Mouse (Mus musculus) MEL (cell line): ENCODE measurements around the gene Wdr4. TPM values are rescaled to one million over a fixed set of nuclear protein-coding genes. Genes with fewer than 3 reads are reported as not detected.

ENCODE experiments used
- DNase-seq: peaks from one replicate; pipeline ENCODE4 v3.0.0; 2011; ENCODE audit warnings: low read depth, low spot score
- H3K27ac ChIP-seq: 2 replicates; pipeline ENCODE4 v1.5.1; 2012; ENCODE audit warnings: low read depth, mild to moderate bottlenecking, control low read depth, low read length, moderate library complexity; ENCODE audit not compliant: control insufficient read depth
- H3K27me3 ChIP-seq, 2 experiments: fragments of 150-350 bp in 1 of 2; sonication (generic) in 1 of 2; 2 replicates each; pipeline ENCODE4 v1.6.1; 2012; ENCODE audit warnings: low read length in 2 of 2, mild to moderate bottlenecking in 2 of 2, improper control_type of control experiment in 1 of 2, moderate library complexity in 1 of 2; ENCODE audit not compliant: insufficient read depth in 2 of 2, control insufficient read depth in 1 of 2
- H3K36me3 ChIP-seq, 2 experiments: 2 replicates each; pipeline ENCODE4 v1.6.1; 2012 to 2014; ENCODE audit warnings: low read length in 2 of 2, improper control_type of control experiment in 1 of 2, inconsistent platforms in 1 of 2, mild to moderate bottlenecking in 1 of 2; ENCODE audit not compliant: insufficient read depth in 2 of 2, control insufficient read depth in 1 of 2
- H3K4me1 ChIP-seq, 2 experiments: fragments of 150-350 bp in 1 of 2; sonication (generic) in 1 of 2; 2 replicates each; pipeline ENCODE4 v1.6.1; 2012; ENCODE audit warnings: low read length in 2 of 2, improper control_type of control experiment in 1 of 2, mild to moderate bottlenecking in 1 of 2; ENCODE audit not compliant: insufficient read depth in 2 of 2, control insufficient read depth in 1 of 2
- H3K4me3 ChIP-seq, 2 experiments: fragments of 150-350 bp in 1 of 2; sonication (generic) in 1 of 2; 2 replicates each; pipeline ENCODE4 v1.5.1; 2012; ENCODE audit warnings: low read depth in 2 of 2, low read length in 2 of 2, mild to moderate bottlenecking in 2 of 2, moderate library complexity in 2 of 2, control low read depth in 1 of 2, improper control_type of control experiment in 1 of 2; ENCODE audit not compliant: control insufficient read depth in 1 of 2, insufficient read depth in 1 of 2
- H3K79me2 ChIP-seq: 2 replicates; pipeline ENCODE4 v1.6.1; 2012; ENCODE audit warnings: mild to moderate bottlenecking, low read length, moderate library complexity; ENCODE audit not compliant: control insufficient read depth, poor library complexity, insufficient read depth
- H3K9ac ChIP-seq: 2 replicates; pipeline ENCODE4 v1.6.1; 2012; ENCODE audit warnings: low read depth, mild to moderate bottlenecking, control low read depth, low read length, moderate library complexity; ENCODE audit not compliant: control insufficient read depth, poor library complexity, severe bottlenecking
- H3K9me3 ChIP-seq: fragments of 150-350 bp; sonication (generic); replicated peaks from 2 replicates; pipeline ENCODE4 v1.6.1; 2012; ENCODE audit warnings: mild to moderate bottlenecking, low read length, improper control_type of control experiment, moderate library complexity; ENCODE audit not compliant: insufficient read depth
- BHLHE40 ChIP-seq: IDR thresholded peaks from 2 replicates; pipeline ENCODE4 v1.6.1; 2012; ENCODE audit warnings: low read depth, mild to moderate bottlenecking, inconsistent platforms, low read length, improper control_type of control experiment, borderline replicate concordance
- ELF1 ChIP-seq: IDR thresholded peaks from 2 replicates; pipeline ENCODE4 v1.6.1; 2014; ENCODE audit warnings: low read depth, mild to moderate bottlenecking, inconsistent platforms, low read length, improper control_type of control experiment, moderate library complexity
- EP300 ChIP-seq, 2 experiments: IDR thresholded peaks; 2 replicates each; pipeline ENCODE4 v1.6.1; 2011; ENCODE audit warnings: improper control_type of control experiment in 2 of 2, low read length in 2 of 2, low read depth in 1 of 2, mild to moderate bottlenecking in 1 of 2
- HCFC1 ChIP-seq: IDR thresholded peaks from 2 replicates; pipeline ENCODE4 v1.6.1; 2012; ENCODE audit warnings: low read depth, mild to moderate bottlenecking, inconsistent platforms, low read length, improper control_type of control experiment, moderate library complexity
- MAFK ChIP-seq: IDR thresholded peaks from 2 replicates; pipeline ENCODE4 v1.6.1; 2011; ENCODE audit warnings: low read depth, mild to moderate bottlenecking, low read length, improper control_type of control experiment, borderline replicate concordance
- MEF2A ChIP-seq: IDR thresholded peaks from 2 replicates; pipeline ENCODE4 v1.6.1; 2014; ENCODE audit warnings: low read depth, mild to moderate bottlenecking, inconsistent platforms, low read length, improper control_type of control experiment; ENCODE audit not compliant: poor library complexity, insufficient replicate concordance, severe bottlenecking; ENCODE audit errors: extremely low read depth
- TAL1 ChIP-seq: IDR thresholded peaks from 2 replicates; pipeline ENCODE4 v1.6.1; 2012; ENCODE audit warnings: mild to moderate bottlenecking, inconsistent platforms, low read length, moderate library complexity, mixed read lengths
- TBP ChIP-seq: IDR thresholded peaks from 2 replicates; pipeline ENCODE4 v1.8.0; 2011; ENCODE audit warnings: low read depth, low read length, improper control_type of control experiment
- UBTF ChIP-seq: IDR thresholded peaks from 2 replicates; pipeline ENCODE4 v1.6.1; 2012; ENCODE audit warnings: low read depth, mild to moderate bottlenecking, inconsistent platforms, low read length, improper control_type of control experiment, moderate library complexity, borderline replicate concordance; ENCODE audit not compliant: insufficient read depth
- ZC3H11A ChIP-seq: IDR thresholded peaks from 2 replicates; pipeline ENCODE4 v1.6.1; 2012; ENCODE audit warnings: low read depth, mild to moderate bottlenecking, inconsistent platforms, low read length, improper control_type of control experiment
- polyA plus RNA-seq, 2 experiments: library from polyadenylated mRNA; stranded (reverse) in 1 of 2; unstranded in 1 of 2; fragments of >175 nt in 1 of 2; fragments of >200 nt in 1 of 2; gene quantifications; 2 replicates each; pipeline versions ENCODE4 v1.2.1 to v1.2.4; 2012; ENCODE audit warnings: low replicate concordance in 2 of 2, low read depth in 1 of 2; ENCODE audit not compliant: insufficient read length in 2 of 2, insufficient read depth in 1 of 2, missing spikeins in 1 of 2
- total RNA-seq: library from RNA; depleted of rRNA; stranded (reverse); fragments of 300-350 nt; gene quantifications from 2 replicates; pipeline ENCODE4 v1.2.3, GENCODE M21; 2012

The Wdr4 gene
- total and polyA plus RNA-seq, 3 experiments: 109 to 118 TPM; not detected in 1

DNA sequence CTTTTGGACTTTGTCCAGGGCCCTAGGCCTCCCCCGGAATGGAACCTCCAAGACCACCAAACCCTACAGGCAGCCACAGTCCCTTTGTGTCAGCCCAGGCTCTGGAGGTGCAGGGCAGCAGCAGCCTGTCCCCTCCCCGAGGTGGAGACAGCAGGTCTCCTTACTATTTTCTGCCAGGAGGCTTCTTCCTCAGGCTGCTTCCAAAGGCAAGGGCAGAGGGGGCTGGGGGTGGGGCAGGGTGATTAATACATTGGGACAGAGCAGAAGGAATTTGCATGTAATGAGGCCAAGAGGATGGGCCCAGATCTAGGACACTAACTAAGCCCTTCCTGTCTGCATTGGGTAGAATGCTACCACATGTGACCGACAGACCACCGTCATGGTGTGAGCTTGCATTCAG lies 59.4 kb downstream of the Wdr4 start (continued):
- TF ChIP-seq UBTF (no peak), TAL1 (no peak)

DNA sequence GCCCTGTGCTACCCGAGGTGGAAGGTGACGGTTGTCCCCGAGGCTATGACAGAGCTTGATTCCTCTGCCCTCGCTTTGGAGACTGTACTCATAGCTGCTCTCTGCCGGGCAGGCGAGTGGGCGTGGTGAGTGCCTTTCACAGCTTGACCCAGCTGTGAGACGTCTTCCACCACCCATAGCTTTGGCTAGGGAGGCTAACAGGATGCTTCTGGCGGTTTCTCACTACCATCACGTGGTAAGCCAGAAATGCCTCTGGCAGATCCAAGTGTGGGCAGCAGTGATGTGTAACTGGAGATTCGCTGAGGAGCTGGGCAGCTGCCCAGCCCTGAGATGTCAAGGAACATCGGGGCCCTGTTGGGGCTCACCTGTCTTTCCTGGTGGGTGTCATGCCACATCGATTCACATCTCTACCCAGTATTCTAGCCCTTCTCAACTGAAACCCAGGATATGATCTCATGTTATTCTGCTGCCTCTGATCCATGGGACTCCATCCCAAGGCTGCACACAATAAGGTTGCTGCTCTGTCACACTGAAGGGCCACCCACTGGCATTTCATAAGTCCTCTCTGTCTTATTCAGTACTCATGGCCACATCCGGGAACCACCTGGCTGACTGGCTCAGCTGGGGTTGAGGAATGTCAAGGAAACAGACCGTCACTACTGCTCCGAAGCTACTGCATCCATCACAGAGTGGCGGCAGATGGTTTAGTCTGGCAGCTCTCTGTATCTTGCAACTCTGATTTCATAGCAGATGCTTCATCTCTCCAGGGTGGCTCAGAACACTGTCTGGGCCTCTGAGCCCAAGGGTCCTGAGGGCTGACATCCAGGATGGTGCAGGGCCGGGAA lies 62.8 kb downstream of the Wdr4 start:
- Histone ChIP-seq H3K9ac (no peak overlapping the region), H3K4me1 (no peaks in the 10 kb centered on the region), H3K79me2 (no peaks in the 10 kb centered on the region), H3K36me3 (no peaks in the 10 kb centered on the region), H3K4me3 (no peak overlapping the region), H3K9me3 (no peaks in the 10 kb centered on the region), H3K27me3 (peaks cover 0 to 12% of the 10 kb centered on the region in 2 experiments; a peak in 3 of 4 replicates), H3K27ac (no peak overlapping the region)
- no peak for TF ChIP-seq EP300 (IDR thresholded peaks at IDR 0.05; ENCODE audit: low read depth in 1 of 2, low read length in 2 of 2)
- no peak for TF ChIP-seq MAFK
- TF ChIP-seq ZC3H11A: no peak
- no peak for TF ChIP-seq MEF2A
- no peak for TF ChIP-seq TBP
- no peak for DNase-seq

- TF ChIP-seq HCFC1: no peak
- no peak for TF ChIP-seq ELF1
- no peaks in the 10 kb centered on the region for H3K9me3 ChIP-seq
Observed at GRCm38 (mm10) chr17:31454056-31454455, 65.7 kb downstream of the Wdr4 start.

DNA sequence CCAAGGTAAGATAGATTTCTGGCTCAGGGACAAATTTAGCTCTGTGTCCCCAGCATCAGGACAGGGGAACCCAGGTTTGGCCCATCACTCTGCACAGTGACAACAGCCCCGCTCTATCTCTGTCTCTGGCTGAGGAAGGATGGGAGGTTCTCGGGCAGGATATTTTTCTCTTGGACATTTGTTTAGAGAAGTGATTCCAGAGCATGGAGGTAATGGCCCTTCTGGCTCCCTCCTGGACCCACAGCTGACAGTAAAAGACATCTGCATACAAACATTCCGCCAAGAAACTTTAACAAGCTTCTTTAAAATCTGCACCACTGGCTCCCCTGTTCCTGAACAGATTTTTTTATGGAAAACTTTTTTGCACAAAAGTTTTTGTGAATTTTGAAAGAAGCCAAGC lies 66.3 kb downstream of the Wdr4 start:
- no peak overlapping the region for H3K9ac ChIP-seq
- no peaks in the 10 kb centered on the region for H3K79me2 ChIP-seq
- H3K27me3 ChIP-seq: peaks cover 2 to 6% of the 10 kb centered on the region in 2 experiments; a peak in 3 of 4 replicates
- no peak overlapping the region for H3K27ac ChIP-seq
- TF ChIP-seq BHLHE40: no peak
- H3K36me3 ChIP-seq: no peaks in the 10 kb centered on the region
- no peak for DNase-seq
- no peaks in the 10 kb centered on the region for H3K9me3 ChIP-seq
- H3K4me1 ChIP-seq: no peaks in the 10 kb centered on the region
- H3K4me3 ChIP-seq: no peak overlapping the region

More at GRCm38 (mm10) chr17:31454056-31454455, 65.7 kb downstream of the Wdr4 start:
- no peak for DNase-seq
- Histone ChIP-seq H3K4me3 (no peak overlapping the region), H3K27ac (no peak overlapping the region), H3K9ac (no peak overlapping the region), H3K36me3 (no peaks in the 10 kb centered on the region), H3K4me1 (no peaks in the 10 kb centered on the region), H3K79me2 (no peaks in the 10 kb centered on the region), H3K27me3 (peaks cover 2 to 8% of the 10 kb centered on the region in 2 experiments; a peak in 3 of 4 replicates)
